Mouse (Mus musculus) fat pad, adult 2 months (tissue): ENCODE data around the gene Diras2.

ENCODE experiments used
- DNase-seq: peaks from one replicate; pipeline ENCODE4 v3.0.0-alpha.2; 2011; ENCODE audit warnings: low read depth, low spot score; ENCODE audit errors: extremely low read depth

Gene Diras2

GRCm38 (mm10) chr13:52531121-52531520 is at the start of gene Diras2:
TSS of gene Diras2 (minus strand) at chr13:52531279.
- peak; percentile 70 for DNase-seq

GRCm38 (mm10) chr13:52578776-52579175 is 47.7 kb upstream of the Diras2 start:
- DNase-seq = no peak

- DNase-seq = no peak
Measured at GRCm38 (mm10) chr13:52577939-52578338, 46.9 kb upstream of the Diras2 start.

- no peak for DNase-seq
Measured at GRCm38 (mm10) chr13:52577326-52577920, 46.3 kb upstream of the Diras2 start.

DNA sequence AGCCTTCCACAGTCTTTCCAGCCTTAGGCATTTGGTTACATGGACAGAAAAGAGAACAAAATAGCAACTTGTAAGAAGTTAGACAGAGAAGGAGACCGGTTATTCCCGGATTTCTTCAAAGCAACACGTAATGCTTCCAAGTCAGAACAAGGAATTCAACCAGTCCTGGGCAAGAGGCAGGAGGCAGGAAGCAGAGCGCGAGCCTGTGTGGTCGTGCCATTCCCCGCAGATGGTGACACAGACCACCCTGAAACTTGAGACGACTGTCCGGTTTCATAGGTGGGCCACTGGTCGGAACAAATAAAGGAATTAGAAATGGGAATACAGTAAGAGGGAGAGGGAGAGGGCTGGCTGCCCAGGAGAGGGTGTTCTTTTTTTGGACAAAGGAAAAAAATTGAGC is 45.8 kb upstream of the Diras2 start:
- DNase-seq = no peak

GRCm38 (mm10) chr13:52576021-52576614 is 45.0 kb upstream of the Diras2 start:
- no peak for DNase-seq

DNA sequence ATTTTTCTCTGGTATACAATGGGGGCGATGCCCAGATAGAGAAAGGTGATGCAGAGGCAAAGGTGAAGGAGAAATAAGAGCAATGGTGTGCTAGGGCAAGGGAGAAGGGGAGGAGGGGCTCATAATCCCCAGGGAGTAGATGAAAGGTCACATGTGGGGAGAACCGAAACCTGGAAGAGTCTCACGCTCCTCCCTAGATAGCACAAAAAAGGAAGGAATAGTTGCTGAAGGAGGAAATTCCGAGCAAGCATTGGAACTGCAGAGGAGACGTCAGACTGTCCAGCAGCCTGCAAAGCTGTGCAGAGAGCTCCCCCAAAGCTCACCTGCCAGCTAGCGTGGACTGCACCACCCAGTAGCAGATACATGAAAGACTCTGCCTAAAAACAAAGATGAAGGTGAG is 44.4 kb upstream of the Diras2 start:
- DNase-seq = no peak

- no peak for DNase-seq
Measured at GRCm38 (mm10) chr13:52574311-52574710, 43.2 kb upstream of the Diras2 start.

DNA sequence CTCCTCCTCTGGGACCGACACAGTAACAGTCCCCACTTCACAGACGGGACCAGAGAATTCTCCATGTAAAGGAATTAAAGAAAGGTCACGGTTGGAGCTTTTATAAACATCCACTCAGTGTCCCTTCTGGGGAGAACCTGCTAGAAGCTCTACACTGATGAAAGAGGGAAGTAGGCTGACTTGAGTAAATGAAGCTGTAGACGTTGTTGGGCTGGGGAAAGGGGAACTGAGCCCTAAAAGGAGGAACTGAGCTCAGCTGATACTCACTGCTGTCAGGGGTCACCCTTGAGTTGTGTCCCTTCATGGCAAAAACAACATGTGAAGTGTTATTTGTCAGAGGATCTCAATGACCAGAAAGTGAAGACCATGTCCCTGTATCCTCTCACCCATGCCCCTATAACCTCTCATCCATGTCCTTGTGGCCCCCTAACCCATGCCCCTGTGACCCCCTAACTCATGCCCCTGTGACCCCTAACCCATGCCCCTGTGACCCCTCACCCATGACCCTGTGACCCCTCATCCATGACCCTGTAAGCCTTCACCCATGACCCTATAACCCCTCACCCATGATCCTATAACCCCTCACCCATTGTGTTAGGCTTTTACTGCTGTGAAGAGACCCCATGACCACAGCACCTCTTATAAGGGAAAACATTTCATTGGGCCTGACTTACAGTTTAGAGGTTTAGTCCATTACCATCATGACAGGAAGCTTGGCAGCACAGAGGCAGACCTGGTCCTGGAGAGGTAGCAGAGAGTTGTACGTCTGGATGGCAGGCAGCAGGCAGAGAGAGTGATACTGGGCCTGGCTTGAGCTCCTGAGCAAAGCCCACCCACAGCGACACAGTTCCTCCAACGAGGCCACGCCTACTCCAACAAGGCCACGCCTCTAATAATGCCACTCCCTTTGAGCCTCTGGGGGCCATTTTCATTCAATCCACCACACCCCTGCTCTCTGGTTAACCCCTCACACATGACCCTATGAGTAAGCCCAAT is 41.7 kb upstream of the Diras2 start:
- DNase-seq = no peak

- DNase-seq = no peak
Measured at GRCm38 (mm10) chr13:52571591-52572384, 40.7 kb upstream of the Diras2 start.

- DNase-seq = no peak
Measured at GRCm38 (mm10) chr13:52570276-52570675, 39.2 kb upstream of the Diras2 start.

DNA sequence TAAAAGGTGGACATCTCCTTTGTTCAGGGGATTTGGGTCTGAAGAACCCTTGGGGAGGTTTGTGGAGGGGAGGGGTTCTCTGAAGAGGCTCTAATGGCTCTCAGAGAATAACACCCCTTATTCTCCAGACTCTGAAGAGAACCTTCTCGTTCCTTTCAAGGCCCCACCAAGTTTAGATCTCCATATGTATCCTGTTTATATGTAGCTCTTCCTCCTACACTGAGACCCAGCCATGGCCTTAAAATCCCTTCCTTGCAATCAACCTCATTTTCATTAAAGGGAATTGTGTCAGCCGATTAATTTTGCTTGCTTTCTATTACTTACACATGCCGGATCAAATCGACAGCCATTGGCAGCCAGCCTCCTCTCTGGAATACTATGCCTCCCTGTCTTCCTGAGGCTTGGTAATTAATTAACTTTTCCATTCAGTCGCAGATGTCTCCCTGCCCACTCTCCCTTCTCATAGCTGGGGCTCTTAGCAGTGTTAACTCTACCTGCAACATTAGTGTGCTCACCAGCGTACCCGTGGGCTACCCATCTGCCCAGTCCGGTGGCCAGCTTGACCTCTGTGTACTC is 38.2 kb upstream of the Diras2 start:
- no peak for DNase-seq

DNA sequence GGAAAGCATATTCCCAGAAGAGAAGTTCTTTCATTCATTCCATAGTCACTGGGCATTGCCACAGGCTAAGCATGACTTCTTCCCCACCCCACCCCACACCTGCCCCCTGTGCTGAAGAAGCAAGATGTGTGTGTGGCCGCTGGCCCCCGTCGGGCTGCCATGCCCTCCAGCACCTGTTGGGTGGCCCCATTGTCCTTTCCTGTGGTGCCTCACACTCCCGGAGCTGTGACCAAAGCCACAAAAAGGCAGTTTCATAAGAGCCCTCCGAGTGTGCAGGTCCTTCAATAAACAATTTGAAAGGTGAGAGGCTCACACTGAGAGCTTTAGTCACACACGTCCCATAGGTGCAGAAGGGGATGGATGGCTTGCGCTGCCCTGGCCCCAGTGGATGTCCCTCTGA is 35.7 kb upstream of the Diras2 start:
- no peak for DNase-seq

DNA sequence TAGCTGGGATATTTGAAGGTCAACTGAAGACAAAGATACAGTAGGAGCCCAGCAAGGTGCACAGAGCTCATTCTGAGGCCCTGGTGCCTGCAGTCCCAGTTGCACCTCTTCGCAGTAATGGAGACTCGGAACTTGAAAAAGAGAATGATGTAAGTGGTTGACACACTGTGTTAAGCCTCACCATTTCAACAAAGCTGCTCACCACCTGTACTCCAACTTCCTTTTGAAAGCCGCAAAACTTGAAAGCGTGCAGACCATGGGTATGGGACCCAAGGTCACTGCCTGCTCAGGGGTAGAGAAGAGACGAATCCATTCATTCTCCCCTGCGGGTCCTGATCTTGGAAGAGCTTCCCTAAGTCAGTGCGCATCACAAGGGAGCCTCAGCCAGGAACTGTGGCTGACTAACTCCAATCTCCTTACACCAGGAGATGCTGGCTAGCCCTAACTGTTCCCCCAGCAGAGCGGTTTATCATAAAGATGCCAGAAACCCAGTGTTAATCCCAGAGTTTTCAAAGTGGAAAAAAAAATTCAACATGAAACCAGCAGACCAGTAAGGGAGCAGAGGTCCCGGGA is 35.2 kb upstream of the Diras2 start:
- DNase-seq = no peak

DNA sequence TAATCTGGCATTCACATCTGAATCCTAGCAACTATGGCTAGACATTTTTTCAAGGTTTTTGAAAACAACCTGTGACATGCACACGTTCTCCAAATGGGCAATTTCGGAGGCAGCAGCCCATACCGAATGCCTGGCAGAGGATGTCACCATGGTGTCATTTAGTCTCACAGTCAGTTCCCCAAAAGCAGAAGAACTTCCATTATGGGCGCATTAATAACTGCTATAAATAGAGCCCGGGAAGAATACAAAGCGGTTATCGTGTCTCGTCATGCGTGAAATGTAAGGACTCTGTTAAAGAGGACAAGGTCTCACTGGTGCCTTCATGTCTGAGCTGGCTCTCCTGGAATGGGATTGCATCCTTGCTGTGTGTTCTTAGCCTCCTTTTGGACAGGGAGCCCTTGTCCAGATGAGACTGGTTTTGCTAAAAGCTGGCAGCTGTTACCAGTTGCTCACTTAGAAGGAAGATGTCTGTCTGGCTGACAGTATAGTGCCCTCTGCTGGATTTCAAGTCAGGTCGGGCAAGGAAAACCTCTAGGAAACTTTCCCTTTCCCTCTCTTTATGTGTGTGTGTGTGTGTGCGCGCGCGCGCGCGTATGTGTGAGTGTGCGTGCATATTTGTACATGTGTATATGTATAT is 34.1 kb upstream of the Diras2 start:
- no peak for DNase-seq

DNA sequence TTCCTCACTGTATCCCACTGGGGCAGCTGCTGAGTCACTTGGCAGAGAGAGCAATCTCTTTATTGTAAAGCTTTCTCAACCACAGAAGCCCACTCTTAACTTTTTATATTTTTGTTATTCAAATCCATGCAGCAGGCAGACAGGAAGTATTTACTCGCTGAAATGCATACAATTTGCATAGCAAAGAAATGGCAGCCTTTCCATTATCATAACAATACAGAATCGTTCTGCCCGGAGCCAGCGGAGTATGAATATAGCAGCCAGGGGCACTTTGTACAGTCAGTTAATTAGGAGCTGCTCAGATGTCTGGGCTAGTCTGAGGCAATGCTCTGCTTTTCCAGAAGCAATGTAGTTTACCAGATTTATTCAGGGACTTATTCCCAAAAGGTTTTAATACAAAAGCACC is 31.1 kb upstream of the Diras2 start:
- no peak for DNase-seq

GRCm38 (mm10) chr13:52561367-52562165 is 30.5 kb upstream of the Diras2 start:
- no peak for DNase-seq

- DNase-seq = no peak
Measured at GRCm38 (mm10) chr13:52557421-52557820, 26.3 kb upstream of the Diras2 start.

- DNase-seq = no peak
Measured at GRCm38 (mm10) chr13:52554722-52555121, 23.6 kb upstream of the Diras2 start.
